Mouse (Mus musculus): ENCODE data around the gene Astn2.

GRCm38 (mm10) chr4:66370557-66371071, 33.8 kb downstream of the Astn2 start:
- no peak for TF ChIP-seq CTCF (IDR thresholded peaks at IDR 0.05; ENCODE audit: low read depth, low read length)
- TF ChIP-seq POLR2A (IDR thresholded peaks at IDR 0.05; ENCODE audit: extremely low read depth, insufficient read depth, low read length) = no peak

All from liver, adult 2 months (tissue).